Mouse (Mus musculus) stomach, postnatal 0 days (tissue): ENCODE data around the gene Gna14.

Experiments used
- CTCF ChIP-seq: IDR thresholded peaks from 2 replicates; pipeline ENCODE4 v1.5.1; 2016; ENCODE audit warnings: antibody characterized with exemption, low read depth, mild to moderate bottlenecking, moderate library complexity
- EP300 ChIP-seq: optimal IDR thresholded peaks from 2 replicates; pipeline ENCODE3; 2016; ENCODE audit warnings: antibody characterized with exemption

DNA sequence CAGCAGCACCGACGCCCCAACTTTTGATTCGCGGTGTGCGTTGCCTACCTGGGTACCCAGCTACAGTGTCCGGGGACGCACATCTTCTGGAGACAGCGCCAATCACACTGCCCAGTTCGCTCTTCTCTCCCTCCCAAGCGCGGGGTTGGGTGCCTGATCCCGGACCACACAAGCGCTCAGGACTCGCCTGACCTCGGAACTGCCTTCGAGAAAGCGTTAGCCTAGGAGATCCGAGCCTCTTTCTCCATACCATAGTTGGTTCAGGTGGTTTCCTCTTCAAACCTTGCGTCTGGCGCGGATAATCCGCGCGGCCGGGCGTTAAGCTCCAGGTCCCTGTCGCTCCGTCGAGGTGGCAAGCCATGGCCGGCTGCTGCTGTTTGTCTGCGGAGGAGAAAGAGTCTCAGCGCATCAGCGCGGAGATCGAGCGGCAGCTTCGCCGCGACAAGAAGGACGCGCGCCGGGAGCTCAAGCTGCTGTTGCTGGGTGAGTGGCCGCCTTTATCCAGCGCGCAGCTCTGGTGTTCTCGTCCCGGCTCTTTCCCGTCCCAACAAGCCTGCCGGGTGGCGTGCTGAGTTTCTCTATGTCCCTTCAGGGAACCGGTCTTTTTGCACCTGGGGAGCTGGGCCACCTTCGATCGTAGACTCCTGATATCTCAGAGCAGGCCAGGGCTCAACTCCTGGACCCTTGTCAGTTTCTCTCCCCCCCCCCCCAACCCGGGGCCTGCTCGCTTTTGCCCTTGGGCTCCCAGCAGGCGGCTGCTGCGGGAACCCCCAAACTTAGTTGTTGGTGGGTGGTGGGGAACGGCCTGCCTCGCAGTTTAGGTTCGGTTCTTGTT is 990 bp downstream of the Gna14 start:
- TF ChIP-seq CTCF: no peak
- no peak for TF ChIP-seq EP300
